Mouse (Mus musculus): ENCODE results near the gene Nudt3. TPM values are rescaled to one million over a fixed set of nuclear protein-coding genes. Genes with fewer than 3 reads are reported as not detected.

The Nudt3 gene
- total and polyA plus RNA-seq, 3 experiments: 54.4 to 69.2 (median 58.3) TPM

DNA sequence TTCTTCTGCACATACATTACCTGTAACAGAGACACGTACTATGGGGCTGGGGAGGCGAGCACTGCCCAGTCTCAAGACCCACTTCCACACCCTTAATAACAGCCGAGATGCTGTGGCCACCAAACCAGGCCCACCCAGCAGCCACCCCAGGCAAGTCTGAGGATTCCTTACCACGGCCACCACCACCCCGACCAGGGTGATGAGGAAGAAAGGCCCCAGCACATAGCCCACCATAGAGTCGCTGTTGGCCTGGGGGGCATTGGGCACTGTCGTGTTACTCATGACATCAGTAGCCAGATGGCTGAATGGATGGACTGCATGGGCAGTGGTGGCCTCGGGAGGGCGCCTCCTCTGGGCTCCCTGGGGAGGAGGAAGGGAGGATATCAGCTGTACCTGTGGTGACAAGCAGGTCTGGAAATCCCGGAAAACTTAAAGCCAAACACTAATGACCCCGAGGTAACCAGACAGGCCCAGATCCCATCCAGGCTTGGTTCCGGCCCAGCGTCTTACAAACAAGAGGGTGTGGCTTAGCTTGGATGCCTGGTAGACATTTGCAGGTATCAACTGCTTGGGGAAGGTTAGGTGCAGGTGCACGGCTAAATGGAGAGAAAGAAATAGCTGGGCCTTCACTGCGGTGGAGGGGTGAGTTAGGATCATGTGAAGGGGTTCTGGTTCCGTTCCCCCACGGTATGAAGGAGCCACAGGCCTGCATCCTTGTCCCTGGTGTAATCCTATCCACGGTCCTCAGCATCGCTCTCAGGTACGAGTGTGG, 58.7 kb downstream of the Nudt3 start (continued):
- peak in 1 of 2 experiments; percentile 38; a peak in 2 of 4 replicates for TF ChIP-seq CTCF (conservative IDR thresholded peaks at IDR 0.05 in 1 of 2, IDR thresholded peaks at IDR 0.05 in 1 of 2; ENCODE audit: low read depth in 2 of 2, low read length in 2 of 2)

DNA sequence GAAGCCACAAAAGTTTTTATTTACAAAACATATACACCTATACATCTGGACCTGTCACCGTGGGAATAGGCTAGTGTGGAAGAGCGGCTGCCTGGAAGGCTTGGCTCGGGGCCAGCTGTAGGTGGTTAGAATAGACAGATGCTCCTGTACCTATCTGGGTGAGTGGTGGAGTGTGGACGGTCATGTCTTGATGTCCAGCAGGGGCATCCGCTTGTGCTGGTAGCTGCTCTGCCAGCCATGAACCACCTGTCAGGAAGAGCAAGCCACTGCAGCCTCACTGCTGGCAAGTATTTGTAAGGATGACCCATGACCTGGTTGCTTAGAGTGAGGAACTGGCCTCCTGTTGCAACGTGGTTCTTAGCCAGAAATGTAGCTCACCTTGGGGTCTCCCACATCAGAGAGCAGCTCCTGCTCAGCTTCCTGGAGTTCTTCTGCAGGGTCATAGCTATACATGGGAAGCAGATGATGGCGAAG, 59.5 kb downstream of the Nudt3 start:
- H3K36me3 ChIP-seq (replicated peaks in 1 of 2; ENCODE audit: control insufficient read depth in 1 of 2, insufficient read depth in 1 of 2, low read length in 1 of 2): peaks cover 16 to 32% of the 10 kb centered on the region in 2 experiments
- H3K4me1 ChIP-seq (ENCODE audit: control insufficient read depth in 1 of 2, insufficient read depth in 2 of 2): peaks cover 24 to 59% of the 10 kb centered on the region in 2 experiments
- in situ Hi-C loops (cut with MboI; ENCODE audit: low pct_ligation_motif_present, low pct_unique_long_range_greater_than_20kb, low sequenced_read_pairs): no loop called here
- DNase-seq (ENCODE audit: extremely low read depth): no peak
- no peak for TF ChIP-seq MEF2A (IDR thresholded peaks at IDR 0.05; ENCODE audit: borderline replicate concordance, low read depth, low read length)
- dilution Hi-C loops (cut with MboI; ENCODE audit: extremely low pct_ligation_motif_present, extremely low pct_unique_long_range_greater_than_20kb, low sequenced_read_pairs): no loop called here
- no peak overlapping the region for H3K4me2 ChIP-seq (ENCODE audit: insufficient read depth, low read depth, poor library complexity, severe bottlenecking)
- peaks cover 35% of the 10 kb centered on the region for H3K79me2 ChIP-seq (replicated peaks; ENCODE audit: control insufficient read depth, extremely low read depth, insufficient read depth, poor library complexity, severe bottlenecking)
- no peak overlapping the region for H3K4me3 ChIP-seq (replicated peaks in 1 of 3; ENCODE audit: low read depth in 2 of 3, low read length in 2 of 3, poor library complexity in 1 of 3)
- H3K27me3 ChIP-seq (replicated peaks): no peaks in the 10 kb centered on the region
- H3K9me3 ChIP-seq (replicated peaks; ENCODE audit: low read length): no peaks in the 10 kb centered on the region
- no peak overlapping the region for H3K9ac ChIP-seq (ENCODE audit: insufficient read depth, low read depth)
- H3K27ac ChIP-seq (ENCODE audit: insufficient read depth, low read depth): peak overlapping the region; percentile 19; the same call in 1 of the 2 replicates

DNA sequence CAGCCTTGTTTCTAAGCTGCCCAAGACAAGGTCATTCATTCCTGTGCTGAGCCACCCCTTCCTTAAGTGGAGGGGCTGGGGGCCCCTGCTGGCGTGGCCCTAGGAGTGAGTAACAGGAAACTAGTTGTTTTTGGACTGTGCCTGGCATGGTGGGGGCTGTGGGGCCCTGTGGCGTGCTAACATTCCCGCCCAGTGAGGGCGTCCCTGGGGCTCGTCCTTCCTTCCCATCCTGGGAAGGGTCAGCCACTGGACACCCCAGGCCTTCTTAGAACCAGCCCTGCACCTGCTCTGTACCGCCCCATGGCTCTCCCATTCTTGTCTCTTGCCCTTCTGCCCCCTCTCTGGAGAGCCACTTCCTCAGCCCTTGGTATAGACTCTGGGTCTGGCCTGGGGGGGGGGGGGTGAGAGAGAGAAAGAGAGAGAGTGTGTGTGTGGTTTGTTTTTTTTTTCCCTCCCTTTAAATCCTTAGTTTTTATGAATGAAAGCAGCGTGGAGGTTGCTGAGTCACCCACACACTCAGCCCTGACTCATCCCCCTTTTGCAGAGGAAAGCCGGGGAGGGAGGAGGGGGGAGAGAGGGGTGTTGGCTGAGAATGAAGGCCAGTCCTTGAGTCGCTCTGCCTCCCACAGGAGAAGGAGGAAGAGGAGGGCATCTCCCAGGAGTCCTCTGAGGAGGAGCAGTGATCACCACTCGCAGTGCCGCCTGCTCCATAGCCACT, 61.3 kb downstream of the Nudt3 start:
- TF ChIP-seq NELFE (IDR thresholded peaks at IDR 0.05; ENCODE audit: low read depth, low read length): no peak
- TF ChIP-seq JUND (conservative IDR thresholded peaks at IDR 0.05; ENCODE audit: low read depth, low read length): no peak
- no peak for TF ChIP-seq KAT2A (IDR thresholded peaks at IDR 0.05; ENCODE audit: insufficient replicate concordance, low read length)
- TF ChIP-seq MAX (IDR thresholded peaks at IDR 0.05; ENCODE audit: low read length): no peak
- TF ChIP-seq HCFC1 (IDR thresholded peaks at IDR 0.05; ENCODE audit: low read depth, low read length): no peak
- no peak for TF ChIP-seq MEF2A (IDR thresholded peaks at IDR 0.05; ENCODE audit: borderline replicate concordance, low read depth, low read length)
- TF ChIP-seq SIN3A (IDR thresholded peaks at IDR 0.05; ENCODE audit: low read length): 0 out of 2 replicates have a peak, but pooled peaks have one; percentile 41
- H3K4me1 ChIP-seq (ENCODE audit: control insufficient read depth in 1 of 2, insufficient read depth in 2 of 2): peaks cover 24 to 60% of the 10 kb centered on the region in 2 experiments
- H3K27me3 ChIP-seq (replicated peaks): no peaks in the 10 kb centered on the region
- H3K79me2 ChIP-seq (replicated peaks; ENCODE audit: control insufficient read depth, extremely low read depth, insufficient read depth, poor library complexity, severe bottlenecking): peaks cover 54% of the 10 kb centered on the region
- dilution Hi-C loops (cut with MboI; ENCODE audit: extremely low pct_ligation_motif_present, extremely low pct_unique_long_range_greater_than_20kb, low sequenced_read_pairs) (no loop called here), in situ Hi-C loops (cut with MboI; ENCODE audit: low pct_ligation_motif_present, low pct_unique_long_range_greater_than_20kb, low sequenced_read_pairs) (no loop called here)
- no peak overlapping the region; the same call in 1 of the 2 replicates for H3K4me2 ChIP-seq (ENCODE audit: insufficient read depth, low read depth, poor library complexity, severe bottlenecking)
- H3K9me3 ChIP-seq (replicated peaks; ENCODE audit: low read length): no peaks in the 10 kb centered on the region
- peak; percentile 58 for DNase-seq (ENCODE audit: extremely low read depth)
- H3K9ac ChIP-seq (ENCODE audit: insufficient read depth, low read depth): no peak overlapping the region
- peak overlapping the region; percentile 78 for H3K27ac ChIP-seq (ENCODE audit: insufficient read depth, low read depth)
- no peak overlapping the region for H3K4me3 ChIP-seq (replicated peaks in 1 of 3; ENCODE audit: low read depth in 2 of 3, low read length in 2 of 3, poor library complexity in 1 of 3)
- peaks cover 16 to 32% of the 10 kb centered on the region in 2 experiments for H3K36me3 ChIP-seq (replicated peaks in 1 of 2; ENCODE audit: control insufficient read depth in 1 of 2, insufficient read depth in 1 of 2, low read length in 1 of 2)
